Mouse (Mus musculus): ENCODE data around the gene Mettl7a3.

DNA sequence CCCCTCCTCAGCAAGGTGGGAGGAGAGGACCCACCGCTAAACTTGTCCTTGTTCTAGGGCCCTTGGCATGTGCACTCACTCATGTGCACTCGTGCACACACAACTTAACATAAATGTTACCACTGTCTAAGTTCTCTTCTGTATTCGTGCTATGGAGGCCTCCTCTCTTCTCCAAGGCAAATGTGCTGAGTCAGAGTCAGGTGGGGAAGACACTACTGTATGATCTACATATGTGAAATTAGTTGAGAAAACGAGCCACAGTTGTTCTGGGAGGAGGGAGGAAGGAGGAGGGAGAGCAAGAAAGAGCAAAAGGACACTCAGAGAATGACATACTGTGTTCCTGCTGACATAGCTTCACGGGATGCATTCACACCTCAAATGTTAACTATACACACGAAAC is 34.2 kb upstream of the Mettl7a3 start:
- TF ChIP-seq TCF12 (IDR thresholded peaks at IDR 0.05; ENCODE audit: insufficient read depth, poor library complexity, severe bottlenecking), result no peak
- no peak for TF ChIP-seq POLR2A (IDR thresholded peaks at IDR 0.05; ENCODE audit: insufficient read length, low read depth)
- TF ChIP-seq USF1 (IDR thresholded peaks at IDR 0.05; ENCODE audit: low read depth), result no peak
- no peak for TF ChIP-seq CEBPB (IDR thresholded peaks at IDR 0.05; ENCODE audit: insufficient read depth, poor library complexity, severe bottlenecking)
- no peak for TF ChIP-seq POLR2AphosphoS2 (IDR thresholded peaks at IDR 0.05; ENCODE audit: insufficient read length, low read depth)
- TF ChIP-seq SRF (IDR thresholded peaks at IDR 0.05; ENCODE audit: control insufficient read depth, insufficient read length, low read depth), result no peak

Data from myocyte (in vitro differentiated cells).